Mouse (Mus musculus): ENCODE data around the gene Satb1. TPM values are rescaled to one million over a fixed set of nuclear protein-coding genes. Genes with fewer than 3 reads are reported as not detected.

Satb1 gene
- polyA plus RNA-seq, 1 experiment = 0.67 TPM

DNA sequence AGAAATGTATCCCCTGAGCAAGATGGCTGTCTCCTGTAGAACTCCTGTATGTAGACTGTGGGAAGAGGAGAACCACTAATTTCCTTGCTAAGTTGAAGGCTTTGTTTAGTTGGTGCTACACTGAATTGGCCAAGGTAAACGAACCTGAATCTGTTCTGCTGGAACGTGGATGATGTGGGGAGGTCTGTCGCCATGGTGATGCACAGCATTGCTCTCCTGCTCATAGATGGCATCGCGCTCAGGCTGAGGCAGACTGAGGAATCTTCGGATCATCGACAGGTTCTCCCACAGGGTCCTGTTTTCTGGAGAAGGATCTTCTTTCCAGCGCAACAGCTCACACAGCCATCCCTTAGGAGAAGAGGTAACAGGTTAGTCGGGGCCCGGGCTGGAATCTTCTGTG lies 90.6 kb downstream of the Satb1 start:
- no peak overlapping the region for H3K4me3 ChIP-seq
- no peaks in the 10 kb centered on the region for H3K27me3 ChIP-seq (ENCODE audit: control insufficient read depth, insufficient read depth, insufficient read length)
- no peak overlapping the region for H3ac ChIP-seq (ENCODE audit: control insufficient read depth, insufficient read length)
- no peaks in the 10 kb centered on the region for H3K79me2 ChIP-seq (ENCODE audit: control insufficient read depth, insufficient read depth)
- no peak for TF ChIP-seq USF1 (IDR thresholded peaks at IDR 0.05; ENCODE audit: low read depth)
- TF ChIP-seq TCF3 (IDR thresholded peaks at IDR 0.05; ENCODE audit: insufficient read length, low read depth) = no peak
- TF ChIP-seq REST (IDR thresholded peaks at IDR 0.05; ENCODE audit: insufficient read depth, insufficient read length) = no peak
- H3K4me2 ChIP-seq (ENCODE audit: low read depth) = no peak overlapping the region
- no peaks in the 10 kb centered on the region for H3K36me3 ChIP-seq (ENCODE audit: control insufficient read depth, insufficient read depth)

- Histone ChIP-seq H3K36me3 (ENCODE audit: control insufficient read depth, insufficient read depth) (no peaks in the 10 kb centered on the region), H3K4me3 (no peak overlapping the region), H3K27me3 (ENCODE audit: control insufficient read depth, insufficient read depth, insufficient read length) (no peaks in the 10 kb centered on the region), H3K79me2 (ENCODE audit: control insufficient read depth, insufficient read depth) (no peaks in the 10 kb centered on the region), H3K4me2 (ENCODE audit: low read depth) (no peak overlapping the region), H3ac (ENCODE audit: control insufficient read depth, insufficient read length) (no peak overlapping the region)
- no peak for TF ChIP-seq MAX (IDR thresholded peaks at IDR 0.05; ENCODE audit: low read depth)
- TF ChIP-seq MYOG (IDR thresholded peaks at IDR 0.05; ENCODE audit: control insufficient read depth in 1 of 3, insufficient read depth in 1 of 3, insufficient read length in 2 of 3, low read depth in 2 of 3) = no peak
- TF ChIP-seq POLR2A (IDR thresholded peaks at IDR 0.05; ENCODE audit: insufficient read length, low read depth) = no peak
- no peak for TF ChIP-seq MYOD1 (IDR thresholded peaks at IDR 0.05; ENCODE audit: control insufficient read depth in 1 of 3, insufficient read length in 2 of 3, low read depth in 2 of 3)
- no peak for TF ChIP-seq TCF12 (IDR thresholded peaks at IDR 0.05; ENCODE audit: insufficient read depth, poor library complexity, severe bottlenecking)
- no peak for TF ChIP-seq POLR2AphosphoS2 (IDR thresholded peaks at IDR 0.05; ENCODE audit: insufficient read length, low read depth)
These were observed 92.0 kb downstream of the Satb1 start for GRCm38 (mm10) chr17:51741126-51741525.

- Histone ChIP-seq H3K27me3 (ENCODE audit: control insufficient read depth, insufficient read depth, insufficient read length) (no peaks in the 10 kb centered on the region), H3ac (ENCODE audit: control insufficient read depth, insufficient read length) (no peak overlapping the region), H3K79me2 (ENCODE audit: control insufficient read depth, insufficient read depth) (no peaks in the 10 kb centered on the region), H3K4me3 (no peak overlapping the region), H3K36me3 (ENCODE audit: control insufficient read depth, insufficient read depth) (no peaks in the 10 kb centered on the region), H3K4me2 (ENCODE audit: low read depth) (no peak overlapping the region)
- no peak for TF ChIP-seq MYOG (IDR thresholded peaks at IDR 0.05; ENCODE audit: control insufficient read depth in 1 of 3, insufficient read depth in 1 of 3, insufficient read length in 2 of 3, low read depth in 2 of 3)
- no peak for TF ChIP-seq TCF3 (IDR thresholded peaks at IDR 0.05; ENCODE audit: insufficient read length, low read depth)
- no peak for TF ChIP-seq MAX (IDR thresholded peaks at IDR 0.05; ENCODE audit: low read depth)
- no peak for TF ChIP-seq E2F4 (IDR thresholded peaks at IDR 0.05; ENCODE audit: insufficient read depth)
- no peak for TF ChIP-seq SRF (IDR thresholded peaks at IDR 0.05; ENCODE audit: control insufficient read depth, insufficient read length, low read depth)
- no peak for TF ChIP-seq CEBPB (IDR thresholded peaks at IDR 0.05; ENCODE audit: insufficient read depth, poor library complexity, severe bottlenecking)
- TF ChIP-seq REST (IDR thresholded peaks at IDR 0.05; ENCODE audit: insufficient read depth, insufficient read length) = no peak
These were observed 92.8 kb downstream of the Satb1 start for GRCm38 (mm10) chr17:51740246-51740645.

GRCm38 (mm10) chr17:51724486-51724885 lies 108.6 kb downstream of the Satb1 start:
- Histone ChIP-seq H3K4me3 (no peak overlapping the region), H3K27me3 (ENCODE audit: control insufficient read depth, insufficient read depth, insufficient read length) (no peaks in the 10 kb centered on the region), H3K36me3 (ENCODE audit: control insufficient read depth, insufficient read depth) (no peaks in the 10 kb centered on the region), H3ac (ENCODE audit: control insufficient read depth, insufficient read length) (no peak overlapping the region), H3K4me2 (ENCODE audit: low read depth) (no peak overlapping the region), H3K79me2 (ENCODE audit: control insufficient read depth, insufficient read depth) (no peaks in the 10 kb centered on the region)
- TF ChIP-seq SRF (IDR thresholded peaks at IDR 0.05; ENCODE audit: control insufficient read depth, insufficient read length, low read depth) (no peak), POLR2A (IDR thresholded peaks at IDR 0.05; ENCODE audit: insufficient read length, low read depth) (no peak), USF1 (IDR thresholded peaks at IDR 0.05; ENCODE audit: low read depth) (no peak), TCF12 (IDR thresholded peaks at IDR 0.05; ENCODE audit: insufficient read depth, poor library complexity, severe bottlenecking) (no peak)

- H3K4me2 ChIP-seq (ENCODE audit: low read depth) = no peak overlapping the region
- no peaks in the 10 kb centered on the region for H3K79me2 ChIP-seq (ENCODE audit: control insufficient read depth, insufficient read depth)
- TF ChIP-seq E2F4 (IDR thresholded peaks at IDR 0.05; ENCODE audit: insufficient read depth) = no peak
- TF ChIP-seq TCF12 (IDR thresholded peaks at IDR 0.05; ENCODE audit: insufficient read depth, poor library complexity, severe bottlenecking) = no peak
- TF ChIP-seq TCF3 (IDR thresholded peaks at IDR 0.05; ENCODE audit: insufficient read length, low read depth) = no peak
- TF ChIP-seq MYOG (IDR thresholded peaks at IDR 0.05; ENCODE audit: control insufficient read depth in 1 of 3, insufficient read depth in 1 of 3, insufficient read length in 2 of 3, low read depth in 2 of 3) = no peak
- no peak for TF ChIP-seq POLR2A (IDR thresholded peaks at IDR 0.05; ENCODE audit: insufficient read length, low read depth)
- no peak for TF ChIP-seq POLR2AphosphoS2 (IDR thresholded peaks at IDR 0.05; ENCODE audit: insufficient read length, low read depth)
- TF ChIP-seq MYOD1 (IDR thresholded peaks at IDR 0.05; ENCODE audit: control insufficient read depth in 1 of 3, insufficient read length in 2 of 3, low read depth in 2 of 3) = no peak
- no peak for TF ChIP-seq USF1 (IDR thresholded peaks at IDR 0.05; ENCODE audit: low read depth)
- no peak for TF ChIP-seq SRF (IDR thresholded peaks at IDR 0.05; ENCODE audit: control insufficient read depth, insufficient read length, low read depth)
- TF ChIP-seq CEBPB (IDR thresholded peaks at IDR 0.05; ENCODE audit: insufficient read depth, poor library complexity, severe bottlenecking) = no peak
- no peak for TF ChIP-seq REST (IDR thresholded peaks at IDR 0.05; ENCODE audit: insufficient read depth, insufficient read length)
- TF ChIP-seq MAX (IDR thresholded peaks at IDR 0.05; ENCODE audit: low read depth) = no peak
- H3K4me3 ChIP-seq = no peak overlapping the region
- no peak overlapping the region for H3ac ChIP-seq (ENCODE audit: control insufficient read depth, insufficient read length)
- no peaks in the 10 kb centered on the region for H3K27me3 ChIP-seq (ENCODE audit: control insufficient read depth, insufficient read depth, insufficient read length)
- H3K36me3 ChIP-seq (ENCODE audit: control insufficient read depth, insufficient read depth) = no peaks in the 10 kb centered on the region
These were observed 137.4 kb downstream of the Satb1 start for GRCm38 (mm10) chr17:51695711-51696110.

Data from myocyte (in vitro differentiated cells).